Mouse (Mus musculus) neural tube, embryonic 15.5 days (tissue): ENCODE data around the gene Efhd2. TPM values are rescaled to one million over a fixed set of nuclear protein-coding genes. Genes with fewer than 3 reads are reported as not detected.

ENCODE experiments used
- ATAC-seq: fragments of 200-750 bp; cut with Nextera tagmentation; 2 replicates; pipeline ENCODE4 v1.8.0; 2017; ENCODE audit warnings: mild to moderate bottlenecking, moderate TSS enrichment, moderate library complexity; ENCODE audit not compliant: low FRiP score
- H3K27ac ChIP-seq: fragments of 300-500 bp; sonication (generic); replicated peaks from 2 replicates; pipeline ENCODE4 v1.5.1; 2015; ENCODE audit warnings: mild to moderate bottlenecking, inconsistent platforms
- H3K27me3 ChIP-seq: fragments of 300-500 bp; sonication (generic); replicated peaks from 2 replicates; pipeline ENCODE4 v1.6.1; 2015; ENCODE audit warnings: inconsistent platforms
- H3K36me3 ChIP-seq: fragments of 300-500 bp; sonication (generic); 2 replicates; pipeline ENCODE4 v1.6.1; 2015; ENCODE audit warnings: inconsistent platforms
- H3K4me1 ChIP-seq: fragments of 300-500 bp; sonication (generic); 2 replicates; pipeline ENCODE4 v1.6.1; 2015; ENCODE audit warnings: inconsistent platforms
- H3K4me2 ChIP-seq: fragments of 300-500 bp; sonication (generic); 2 replicates; pipeline ENCODE4 v1.6.1; 2015; ENCODE audit warnings: inconsistent platforms, mild to moderate bottlenecking, moderate library complexity
- H3K4me3 ChIP-seq: fragments of 300-500 bp; sonication (generic); replicated peaks from 2 replicates; pipeline ENCODE4 v1.5.1; 2015; ENCODE audit warnings: mild to moderate bottlenecking, inconsistent platforms
- H3K9ac ChIP-seq: fragments of 300-500 bp; sonication (generic); replicated peaks from 2 replicates; pipeline ENCODE4 v1.6.1; 2015; ENCODE audit warnings: mild to moderate bottlenecking, inconsistent platforms
- H3K9me3 ChIP-seq: fragments of 300-500 bp; sonication (generic); replicated peaks from 2 replicates; pipeline ENCODE4 v1.6.1; 2016; ENCODE audit warnings: inconsistent platforms
- WGBS: fragments of 180-500 bp; shearing (Covaris S2); methylation state at CpG from one replicate; pipeline ENCODE4 v1.1.7; 2015; ENCODE audit warnings: mixed read lengths; 5-methylcytosine and 5-hydroxymethylcytosine counted together
- polyA plus RNA-seq: library from polyadenylated mRNA; unstranded; fragments of >200 nt; fragmentation: Nextera tagmentation; extraction: Ambion mirVana; gene quantifications from 2 replicates; pipeline ENCODE4 v1.2.1, GENCODE M21; 2015

Efhd2 gene
- polyA plus RNA-seq, 1 experiment from 2014 or later = 75.6 TPM

- Histone ChIP-seq H3K4me2 (no peak overlapping the region), H3K27me3 (no peaks in the 10 kb centered on the region), H3K27ac (no peak overlapping the region), H3K9me3 (no peaks in the 10 kb centered on the region), H3K36me3 (no peaks in the 10 kb centered on the region), H3K9ac (no peak overlapping the region), H3K4me3 (no peak overlapping the region), H3K4me1 (no peaks in the 10 kb centered on the region)
- no peak for ATAC-seq
- WGBS = 66% methylated on average over 5 of the region's 5 CpGs
Observed at GRCm38 (mm10) chr4:141834536-141835095, 40.1 kb downstream of the Efhd2 start.

GRCm38 (mm10) chr4:141833911-141834310 lies 40.8 kb downstream of the Efhd2 start:
- Histone ChIP-seq H3K27me3 (no peaks in the 10 kb centered on the region), H3K4me2 (no peak overlapping the region), H3K4me3 (no peak overlapping the region), H3K9ac (no peak overlapping the region), H3K9me3 (no peaks in the 10 kb centered on the region), H3K36me3 (no peaks in the 10 kb centered on the region), H3K27ac (no peak overlapping the region), H3K4me1 (no peaks in the 10 kb centered on the region)
- ATAC-seq = no peak
- 58% methylated on average over 1 of the region's 1 CpGs for WGBS

GRCm38 (mm10) chr4:141831361-141831760 lies 43.4 kb downstream of the Efhd2 start:
- Histone ChIP-seq H3K4me1 (no peaks in the 10 kb centered on the region), H3K36me3 (no peaks in the 10 kb centered on the region), H3K9me3 (no peaks in the 10 kb centered on the region), H3K9ac (no peak overlapping the region), H3K4me2 (no peak overlapping the region), H3K27ac (no peak overlapping the region), H3K4me3 (no peak overlapping the region), H3K27me3 (no peaks in the 10 kb centered on the region)
- 83% methylated on average over 7 of the region's 7 CpGs for WGBS
- no peak for ATAC-seq

GRCm38 (mm10) chr4:141830381-141830780 lies 44.3 kb downstream of the Efhd2 start:
- H3K4me1 ChIP-seq = no peaks in the 10 kb centered on the region
- 64% methylated on average over 11 of the region's 11 CpGs for WGBS
- H3K36me3 ChIP-seq = no peaks in the 10 kb centered on the region
- H3K9ac ChIP-seq = no peak overlapping the region
- no peak overlapping the region for H3K4me3 ChIP-seq
- H3K27me3 ChIP-seq = no peaks in the 10 kb centered on the region
- H3K4me2 ChIP-seq = no peak overlapping the region
- no peaks in the 10 kb centered on the region for H3K9me3 ChIP-seq
- ATAC-seq = no peak
- no peak overlapping the region for H3K27ac ChIP-seq

- Histone ChIP-seq H3K4me1 (no peaks in the 10 kb centered on the region), H3K27me3 (no peaks in the 10 kb centered on the region), H3K36me3 (no peaks in the 10 kb centered on the region), H3K27ac (no peak overlapping the region), H3K4me2 (no peak overlapping the region), H3K9me3 (no peaks in the 10 kb centered on the region), H3K9ac (no peak overlapping the region), H3K4me3 (no peak overlapping the region)
- 82% methylated on average over 4 of the region's 4 CpGs for WGBS
- no peak for ATAC-seq
Observed at GRCm38 (mm10) chr4:141828177-141828576, 46.5 kb downstream of the Efhd2 start.

GRCm38 (mm10) chr4:141827401-141827800 lies 47.3 kb downstream of the Efhd2 start:
- Histone ChIP-seq H3K4me3 (no peak overlapping the region), H3K9ac (no peak overlapping the region), H3K27me3 (no peaks in the 10 kb centered on the region), H3K4me1 (no peaks in the 10 kb centered on the region), H3K36me3 (no peaks in the 10 kb centered on the region), H3K27ac (no peak overlapping the region), H3K9me3 (no peaks in the 10 kb centered on the region), H3K4me2 (no peak overlapping the region)
- 94% methylated on average over 2 of the region's 2 CpGs for WGBS
- no peak for ATAC-seq

- Histone ChIP-seq H3K27ac (no peak within 1 kb of the TSS), H3K36me3 (no peaks in the 10 kb centered on the region), H3K9me3 (no peaks in the 10 kb centered on the region), H3K4me3 (no peak within 1 kb of the TSS), H3K4me2 (no peak within 1 kb of the TSS), H3K9ac (no peak within 1 kb of the TSS), H3K27me3 (no peaks in the 10 kb centered on the region), H3K4me1 (no peaks in the 10 kb centered on the region)
- ATAC-seq = no peak
- 56% methylated on average over 5 of the region's 5 CpGs for WGBS
Observed at GRCm38 (mm10) chr4:141826060-141826459, 48.7 kb downstream of the Efhd2 start, which contains the start of gene Cela2a. TSS of gene Cela2a (minus strand) at chr4:141826160.

- 64% methylated on average over 3 of the region's 3 CpGs for WGBS
- Histone ChIP-seq H3K27ac (no peak overlapping the region), H3K9me3 (no peaks in the 10 kb centered on the region), H3K4me1 (no peaks in the 10 kb centered on the region), H3K4me3 (no peak overlapping the region), H3K36me3 (no peaks in the 10 kb centered on the region), H3K9ac (no peak overlapping the region), H3K27me3 (no peaks in the 10 kb centered on the region), H3K4me2 (no peak overlapping the region)
- ATAC-seq = no peak
Observed at GRCm38 (mm10) chr4:141822979-141823378, 51.7 kb downstream of the Efhd2 start.

GRCm38 (mm10) chr4:141822089-141822488 lies 52.6 kb downstream of the Efhd2 start:
- no peaks in the 10 kb centered on the region for H3K9me3 ChIP-seq
- no peak overlapping the region for H3K9ac ChIP-seq
- H3K4me3 ChIP-seq = no peak overlapping the region
- ATAC-seq = no peak
- no peaks in the 10 kb centered on the region for H3K4me1 ChIP-seq
- H3K36me3 ChIP-seq = no peaks in the 10 kb centered on the region
- no peaks in the 10 kb centered on the region for H3K27me3 ChIP-seq
- H3K27ac ChIP-seq = no peak overlapping the region
- WGBS = 79% methylated on average over 10 of the region's 10 CpGs
- H3K4me2 ChIP-seq = no peak overlapping the region

GRCm38 (mm10) chr4:141821178-141821577 lies 53.5 kb downstream of the Efhd2 start:
- no peak for ATAC-seq
- no peaks in the 10 kb centered on the region for H3K36me3 ChIP-seq
- 72% methylated on average over 3 of the region's 3 CpGs for WGBS
- no peaks in the 10 kb centered on the region for H3K9me3 ChIP-seq
- peaks cover 1% of the 10 kb centered on the region; the same call in 1 of the 2 replicates for H3K4me1 ChIP-seq
- no peak overlapping the region for H3K9ac ChIP-seq
- H3K4me3 ChIP-seq = no peak overlapping the region
- no peak overlapping the region for H3K4me2 ChIP-seq
- H3K27ac ChIP-seq = no peak overlapping the region
- H3K27me3 ChIP-seq = no peaks in the 10 kb centered on the region

- H3K27me3 ChIP-seq = no peaks in the 10 kb centered on the region
- H3K4me2 ChIP-seq = no peak overlapping the region
- WGBS = 93% methylated on average over 7 of the region's 7 CpGs
- ATAC-seq = no peak
- H3K9me3 ChIP-seq = no peaks in the 10 kb centered on the region
- H3K9ac ChIP-seq = no peak overlapping the region
- peaks cover 11% of the 10 kb centered on the region for H3K36me3 ChIP-seq
- no peak overlapping the region for H3K4me3 ChIP-seq
- peaks cover 3% of the 10 kb centered on the region; the same call in 1 of the 2 replicates for H3K4me1 ChIP-seq
- H3K27ac ChIP-seq = no peak overlapping the region
Observed at GRCm38 (mm10) chr4:141819316-141819715, 55.4 kb downstream of the Efhd2 start.

GRCm38 (mm10) chr4:141818861-141819260 lies 55.9 kb downstream of the Efhd2 start:
- Histone ChIP-seq H3K27me3 (no peaks in the 10 kb centered on the region), H3K36me3 (peaks cover 14% of the 10 kb centered on the region), H3K9me3 (no peaks in the 10 kb centered on the region), H3K4me1 (peaks cover 3% of the 10 kb centered on the region; the same call in 1 of the 2 replicates), H3K4me3 (no peak overlapping the region), H3K9ac (no peak overlapping the region), H3K27ac (no peak overlapping the region), H3K4me2 (no peak overlapping the region)
- ATAC-seq = no peak
- 89% methylated on average over 13 of the region's 13 CpGs for WGBS
